Mouse (Mus musculus) c-Kit-positive CD71-positive TER-119-positive erythroid progenitor cells, embryonic 14.5 days (primary cell): ENCODE data around the gene Slc36a3.
"Not testable (repeated sequence)": the region's sequence is repeated elsewhere in the genome, so short reads cannot be mapped to it uniquely, and the experiment has no call there.

Experiments used
- DNase-seq: peaks from one replicate; pipeline ENCODE4 v3.0.0-alpha.2; 2013; ENCODE audit warnings: low spot score

Gene Slc36a3

DNA sequence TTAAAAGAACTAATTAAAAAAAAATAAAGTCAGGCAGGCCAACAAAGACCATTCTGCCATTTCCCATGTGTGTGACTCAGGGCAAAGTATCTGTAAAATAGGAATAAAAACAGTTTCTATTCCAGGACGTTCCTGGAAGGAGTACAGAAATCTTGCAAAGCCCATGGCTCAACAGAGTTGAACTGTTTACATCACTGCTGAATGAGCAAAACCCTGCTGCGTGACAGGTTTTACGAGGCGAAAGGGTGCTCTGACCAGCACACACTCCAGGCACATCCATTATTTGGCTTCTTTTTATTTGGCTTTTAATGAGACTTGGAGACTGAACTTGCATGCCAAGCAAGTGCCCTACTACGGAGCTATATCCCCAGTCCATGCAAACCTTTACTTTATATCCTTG lies 7.5 kb downstream of the Slc36a3 start:
- DNase-seq, result no peak

DNA sequence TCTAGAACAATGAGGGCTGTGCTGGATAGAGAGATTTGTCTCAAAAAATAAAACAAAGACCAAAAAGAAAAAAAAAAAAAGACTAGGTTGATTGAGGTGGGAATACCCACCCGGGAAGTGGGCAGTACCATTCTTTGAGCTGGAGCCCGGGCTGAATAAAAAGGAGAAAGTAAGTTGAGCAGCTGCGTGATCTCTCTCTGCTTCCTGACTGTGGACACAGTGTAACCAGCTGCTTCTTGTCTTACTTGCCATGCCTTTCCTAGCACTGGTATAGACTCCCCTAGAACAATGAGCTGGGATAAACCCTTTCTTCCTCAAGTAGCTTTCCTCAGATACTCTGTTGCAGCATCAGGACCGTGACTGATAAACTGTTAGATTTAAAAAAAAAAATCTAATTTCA lies 10.0 kb downstream of the Slc36a3 start:
- DNase-seq, result no peak

DNA sequence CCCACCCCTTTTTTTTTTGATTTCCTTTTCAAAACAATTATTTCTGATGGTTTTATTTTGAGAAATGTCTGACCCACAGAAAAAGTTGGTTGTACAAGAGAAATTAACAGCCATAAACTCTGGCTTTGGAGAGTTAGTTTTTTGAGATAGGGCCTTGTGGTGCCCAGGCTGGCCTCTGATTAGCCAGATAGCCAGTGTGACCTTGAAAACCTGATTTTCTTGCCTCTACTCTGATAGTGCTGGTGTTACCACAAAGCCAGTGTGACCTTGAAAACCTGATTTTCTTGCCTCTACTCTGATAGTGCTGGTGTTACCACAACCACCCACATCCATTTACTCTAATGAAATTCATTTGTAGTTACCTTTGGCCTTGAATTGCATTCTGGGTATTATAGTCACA lies 13.9 kb downstream of the Slc36a3 start:
- DNase-seq, result no peak

DNA sequence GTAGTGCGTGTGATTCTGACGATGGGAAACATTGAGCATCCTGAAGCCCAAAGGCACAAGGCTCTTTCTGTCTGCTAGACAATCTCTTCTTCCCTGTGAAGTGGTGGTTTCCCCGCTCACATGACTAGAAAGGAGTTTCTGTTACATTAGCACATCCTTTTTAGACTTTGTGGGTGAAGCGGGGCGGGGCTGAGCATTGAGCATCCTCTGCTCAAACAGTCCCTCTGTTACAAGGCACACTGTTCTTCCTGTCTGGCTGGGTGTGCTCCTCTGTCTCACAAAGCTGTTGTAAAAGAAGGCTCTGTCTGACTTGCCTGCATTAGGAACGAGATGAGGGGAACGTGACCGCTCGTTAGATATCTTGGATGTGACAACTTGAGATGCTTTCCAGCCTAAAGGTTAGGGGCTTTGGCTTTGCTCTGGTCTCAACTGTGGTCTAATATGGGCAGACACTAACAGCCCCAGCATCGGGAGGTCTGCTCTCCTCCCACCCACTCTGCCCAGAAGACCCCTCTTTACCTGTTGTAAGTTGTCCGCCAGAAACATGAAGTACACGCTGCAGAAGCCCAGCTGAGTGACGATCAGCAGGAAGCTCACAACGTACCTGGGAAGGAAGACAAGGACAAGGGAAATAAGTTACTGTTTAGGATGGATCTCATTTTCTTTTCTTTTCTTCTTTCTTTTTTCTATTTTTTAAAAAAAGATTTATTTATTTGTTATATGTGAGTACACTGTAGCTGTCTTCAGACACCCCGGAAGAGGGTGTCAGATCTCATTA lies 14.5 kb downstream of the Slc36a3 start:
- DNase-seq, result no peak

DNA sequence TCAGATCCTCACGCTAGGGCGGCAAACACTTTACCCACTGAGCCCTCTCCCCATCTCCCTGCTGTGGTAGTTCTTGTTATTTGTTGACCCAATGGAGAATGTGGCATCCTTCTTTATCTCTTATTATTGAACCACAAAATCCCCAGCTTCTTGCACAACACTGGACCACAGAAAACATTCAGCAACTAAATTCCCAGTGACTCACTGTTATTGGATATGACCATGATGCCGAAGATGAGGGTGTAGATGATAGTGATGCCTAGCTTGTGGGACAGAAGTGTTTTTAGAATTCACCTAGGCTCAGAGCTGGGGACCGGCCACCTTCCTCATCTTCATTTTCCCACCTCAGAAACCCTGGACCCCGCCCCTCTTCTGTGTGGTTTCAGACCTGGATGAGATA lies 16.6 kb downstream of the Slc36a3 start:
- no peak for DNase-seq

DNA sequence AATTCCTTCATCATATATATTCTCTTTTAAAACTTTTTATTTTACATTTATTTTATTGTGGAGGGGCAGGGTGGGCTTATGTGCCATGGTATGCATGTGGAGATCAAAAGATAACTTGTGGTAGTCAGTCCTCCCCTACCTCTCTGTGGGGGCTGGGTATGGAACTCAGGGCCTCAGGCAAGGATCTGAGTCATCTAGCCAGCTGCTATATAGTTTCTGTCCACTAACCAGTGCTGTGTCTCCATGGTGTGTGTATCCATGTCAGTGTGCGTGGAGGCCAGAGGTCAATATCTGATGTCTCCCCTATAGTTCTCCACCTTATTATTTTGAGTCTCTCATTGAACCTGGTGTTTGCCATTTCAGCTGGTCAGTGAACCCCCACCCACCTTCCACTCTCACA lies 17.1 kb downstream of the Slc36a3 start:
- no peak for DNase-seq

DNA sequence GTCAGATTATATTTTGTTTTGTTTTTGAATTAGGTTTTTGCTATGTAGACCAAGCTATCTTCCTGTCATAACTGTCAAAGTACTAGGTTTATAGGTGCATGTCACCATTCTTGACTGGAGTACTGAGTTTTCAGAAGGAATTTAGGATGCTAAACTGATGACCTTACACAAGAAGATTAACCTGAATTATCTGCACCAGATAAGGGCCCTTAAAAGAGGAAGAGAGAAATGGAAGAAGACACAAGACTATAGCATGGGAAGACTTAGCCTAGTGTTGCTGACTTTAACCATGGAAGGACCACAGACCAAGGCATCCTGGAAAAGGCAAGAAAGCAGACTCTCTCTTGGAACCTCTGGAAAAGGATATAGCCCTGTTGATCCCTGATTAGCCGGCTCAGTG lies 18.3 kb downstream of the Slc36a3 start:
- DNase-seq, result no peak

DNA sequence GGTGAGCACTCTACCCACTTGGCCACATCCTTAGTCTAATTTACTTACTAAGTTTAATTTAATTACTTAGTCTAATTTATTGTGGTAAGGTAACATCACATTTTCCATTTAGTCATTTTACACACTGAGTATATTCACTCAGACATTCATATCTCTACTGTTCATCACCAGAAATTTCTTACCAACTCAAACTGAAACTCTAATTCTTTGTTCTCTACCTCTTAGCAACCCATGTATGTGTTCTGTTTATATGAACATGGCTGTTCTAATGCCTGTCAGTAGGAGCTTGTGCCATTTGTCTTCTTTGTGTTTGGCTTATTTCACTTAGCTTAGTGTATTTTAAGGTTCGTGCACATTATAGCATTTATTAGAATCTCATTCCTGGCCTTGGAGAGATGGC lies 19.6 kb downstream of the Slc36a3 start:
- no peak for DNase-seq

DNA sequence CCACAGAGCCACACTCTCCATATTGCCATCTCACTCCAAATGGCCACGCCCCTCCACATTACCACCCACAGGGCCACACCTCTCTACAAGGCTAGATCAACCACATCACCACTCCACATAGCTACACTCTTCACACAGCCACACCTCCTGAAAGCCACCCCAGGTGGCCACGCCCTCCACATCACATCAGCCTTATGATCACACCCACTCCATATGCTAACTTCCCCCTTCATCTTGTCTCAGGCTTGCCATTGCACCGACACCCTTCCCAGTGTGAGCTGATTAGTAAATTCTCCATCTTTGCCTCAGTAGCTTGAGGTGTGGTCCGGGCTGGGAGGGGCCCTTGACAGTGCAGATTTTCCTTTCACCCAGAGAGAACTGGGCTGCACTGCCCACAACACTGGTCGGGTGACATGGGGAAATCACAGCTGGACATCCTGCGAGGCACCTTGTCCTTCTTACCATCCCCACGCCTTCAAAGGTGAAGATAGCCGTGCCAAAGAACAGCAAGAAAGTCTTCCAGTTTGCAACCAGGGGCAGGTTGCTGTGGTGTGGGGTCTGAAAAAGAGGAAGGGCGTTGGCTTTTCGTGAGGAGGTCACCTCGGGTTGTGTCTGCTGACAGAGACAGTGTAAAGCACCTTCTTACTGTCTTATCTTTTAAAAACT lies 20.3 kb downstream of the Slc36a3 start:
- peak; percentile 52 for DNase-seq

DNA sequence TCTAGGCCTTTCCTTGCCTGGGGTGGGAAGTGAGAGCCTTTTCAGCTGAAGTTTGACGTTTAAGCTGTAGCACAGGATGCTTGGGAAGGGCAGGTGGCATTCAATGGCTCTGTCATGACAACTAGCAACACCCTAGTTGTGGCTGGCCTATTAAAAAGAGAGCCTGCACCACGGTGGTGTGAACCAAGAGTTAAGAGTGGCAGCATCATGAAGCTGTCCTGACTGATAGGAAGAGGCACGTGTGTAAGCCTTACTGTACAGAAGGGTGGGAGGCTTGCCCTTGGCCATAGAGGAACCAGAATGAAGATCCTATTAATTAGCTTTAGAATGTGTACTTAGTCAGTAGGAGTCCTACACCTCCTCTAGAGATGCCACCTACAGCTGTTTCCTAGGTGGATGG lies 23.1 kb downstream of the Slc36a3 start:
- DNase-seq, result no peak

DNA sequence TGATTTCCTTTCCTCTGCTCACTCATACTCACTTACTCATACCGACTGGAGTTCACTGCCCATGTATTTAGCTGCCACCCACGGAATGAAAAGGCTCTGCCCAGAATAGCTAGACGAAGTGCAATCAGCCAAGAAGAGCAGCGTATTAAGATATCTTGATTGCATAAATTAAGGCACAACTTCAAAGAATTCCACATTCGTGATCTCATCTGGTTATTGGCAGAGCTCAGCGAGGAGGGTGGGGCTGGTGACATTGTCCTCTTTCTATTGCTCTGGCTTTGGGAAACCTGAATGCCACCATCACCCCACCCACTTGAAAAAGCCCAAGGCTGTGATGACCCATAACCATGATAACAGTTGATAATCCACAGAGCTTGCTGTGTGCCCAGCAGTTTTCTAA lies 23.6 kb downstream of the Slc36a3 start:
- no peak for DNase-seq

DNA sequence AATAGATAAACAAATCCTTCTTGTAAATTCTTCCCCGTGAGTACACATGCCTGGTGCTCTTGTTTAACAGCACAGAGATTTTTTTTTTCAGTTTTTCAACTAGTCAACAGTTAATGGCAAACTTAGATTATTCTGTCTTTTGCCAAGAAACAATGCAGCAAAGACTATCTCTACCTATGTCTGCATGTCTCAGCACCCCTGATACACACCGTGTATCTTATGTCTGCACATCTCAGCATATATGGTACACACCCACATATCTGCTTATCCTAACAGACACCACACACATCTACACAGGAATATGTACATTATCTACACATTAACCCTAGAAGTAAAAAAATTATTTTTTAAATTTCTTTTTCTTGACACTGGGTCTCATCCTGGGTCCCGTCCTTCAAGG lies 24.8 kb downstream of the Slc36a3 start:
- DNase-seq, result no peak

DNA sequence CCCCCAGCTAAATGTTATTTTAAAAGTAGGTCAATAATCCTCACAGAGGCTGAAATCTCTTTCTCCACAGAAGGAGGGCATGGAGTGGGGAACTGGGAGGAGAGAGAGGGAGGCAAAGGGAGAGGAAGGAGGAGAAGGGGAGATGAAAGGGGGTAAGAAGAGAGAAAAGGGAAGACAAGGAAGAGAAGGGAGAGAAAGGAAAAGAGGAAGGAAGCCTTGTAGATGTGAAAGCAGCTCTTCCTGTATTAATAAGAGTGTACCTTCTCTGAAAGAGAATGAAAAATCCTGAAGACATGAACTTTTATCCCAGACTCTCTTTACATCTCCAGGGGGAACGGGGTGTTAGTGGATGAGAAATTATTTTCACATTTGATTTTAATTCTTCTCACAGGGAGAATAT lies 30.1 kb downstream of the Slc36a3 start:
- DNase-seq, result no peak

DNA sequence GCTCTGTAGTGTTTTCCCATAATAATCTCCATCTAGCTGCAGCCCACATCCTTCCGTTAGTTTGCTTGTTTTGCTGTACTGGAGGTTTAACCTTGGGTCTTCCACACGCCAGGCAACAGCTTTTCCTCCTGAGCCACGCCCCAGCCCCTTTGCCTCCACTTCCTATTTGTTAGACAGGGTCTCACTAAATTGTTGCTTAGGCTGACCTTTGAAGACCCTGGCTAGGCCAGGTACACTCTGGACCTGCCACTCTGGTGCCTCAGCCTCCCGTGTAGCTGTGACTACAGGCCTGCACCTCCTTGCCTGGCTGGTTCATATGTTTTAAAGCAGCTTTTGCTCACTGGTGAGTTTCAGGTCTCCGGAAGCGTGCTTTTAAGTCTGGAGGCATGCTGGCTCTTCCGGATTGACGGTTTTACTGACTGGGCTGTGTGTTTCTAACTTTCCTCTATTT lies 30.7 kb downstream of the Slc36a3 start:
- no peak for DNase-seq

DNA sequence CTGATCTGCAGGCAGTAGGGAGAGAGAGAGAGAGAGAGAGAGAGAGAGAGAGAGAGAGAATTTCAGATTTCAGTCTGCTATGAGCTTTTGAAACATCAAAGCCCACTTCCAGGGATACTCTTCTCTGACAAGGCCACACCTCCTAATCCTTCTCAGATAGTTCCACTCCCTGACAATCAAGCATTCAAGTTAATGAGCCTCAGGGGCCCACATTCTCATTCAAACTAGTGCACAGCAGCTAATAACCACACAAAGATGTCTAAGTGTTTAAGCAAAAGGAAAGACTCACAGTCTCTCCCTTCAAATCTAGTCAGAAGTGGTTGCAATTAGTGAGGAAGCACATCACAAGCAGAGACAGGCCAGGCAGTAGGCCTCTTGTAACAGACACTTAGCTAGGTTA lies 31.2 kb downstream of the Slc36a3 start:
- DNase-seq, result no peak

DNA sequence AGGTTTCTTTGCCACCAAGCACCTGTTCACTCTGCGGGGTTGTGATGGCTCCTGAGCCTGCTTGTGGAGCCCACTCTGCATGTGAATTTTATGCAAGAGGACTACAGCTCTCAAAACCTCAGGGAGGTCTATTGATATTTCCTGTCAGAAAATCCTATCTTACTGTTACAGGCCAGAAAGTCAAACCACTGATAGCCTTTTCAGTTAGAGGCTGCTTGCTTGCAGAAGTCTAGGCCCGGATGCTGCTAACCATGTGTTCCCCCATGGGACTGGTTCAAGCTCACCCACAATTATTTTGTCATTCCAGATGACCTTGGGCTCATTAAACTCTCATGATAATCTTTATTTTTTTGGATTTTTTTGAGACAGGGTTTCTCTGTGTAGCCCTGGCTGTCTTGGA lies 34.5 kb downstream of the Slc36a3 start:
- DNase-seq, result no peak

DNA sequence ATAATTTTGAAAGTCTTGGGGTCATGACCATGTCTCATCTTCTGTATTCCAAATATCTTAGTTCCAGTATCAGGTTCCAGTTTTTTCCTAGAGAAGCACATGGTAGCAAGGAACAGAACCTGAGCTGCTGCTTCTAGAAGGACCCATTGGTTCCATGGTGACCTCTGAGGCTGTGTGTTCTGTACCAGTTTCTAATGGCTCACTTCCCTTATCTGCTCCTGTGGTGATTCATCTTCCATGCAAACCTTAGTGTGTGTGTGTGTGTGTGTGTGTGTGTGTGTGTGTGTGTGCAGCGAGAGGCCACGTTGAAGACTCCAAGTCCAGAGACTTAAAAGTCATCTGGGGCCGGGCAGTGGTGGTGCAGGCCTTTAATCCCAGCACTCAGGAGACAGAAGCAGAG lies 35.5 kb downstream of the Slc36a3 start:
- no peak for DNase-seq

DNA sequence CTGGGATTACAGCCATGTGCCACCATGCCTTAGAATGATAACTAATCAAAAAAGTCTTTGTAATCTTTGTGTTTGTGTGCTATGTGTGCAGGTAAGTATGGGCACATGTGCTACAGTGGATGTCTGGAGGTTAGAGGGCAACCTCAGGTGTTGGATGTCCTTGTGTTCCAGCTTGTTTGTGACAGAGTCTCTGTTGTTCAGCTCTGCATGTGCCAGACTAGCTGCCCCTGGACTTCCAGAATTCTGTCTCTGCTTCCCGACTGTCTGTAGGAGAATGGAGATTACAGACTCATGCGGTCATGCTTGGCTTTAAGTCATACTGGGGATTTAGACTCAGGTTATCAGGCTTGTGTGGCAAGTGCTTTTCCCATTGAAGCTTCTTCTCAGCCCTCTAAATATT lies 37.2 kb downstream of the Slc36a3 start:
- no peak for DNase-seq

DNA sequence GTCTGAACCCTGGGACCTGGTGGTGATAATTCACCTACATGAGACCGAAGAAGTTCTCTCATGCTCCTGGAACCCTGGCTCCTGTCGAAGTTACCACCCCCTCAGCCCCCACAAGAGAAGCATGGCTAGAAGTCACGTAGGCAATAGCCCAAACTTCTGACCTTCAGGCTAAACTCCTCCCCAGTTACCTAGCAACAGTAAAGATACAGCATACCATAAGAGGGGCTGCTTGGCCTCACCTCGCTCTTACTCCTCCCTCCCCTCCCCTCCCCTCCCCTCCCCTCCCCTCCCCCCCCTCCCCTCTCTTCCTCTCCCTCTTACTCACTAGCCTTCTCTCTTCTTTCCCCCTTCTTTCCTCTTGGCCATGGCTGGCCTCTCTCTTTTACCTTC lies 37.7 kb downstream of the Slc36a3 start:
- DNase-seq, result not testable (repeated sequence)

DNA sequence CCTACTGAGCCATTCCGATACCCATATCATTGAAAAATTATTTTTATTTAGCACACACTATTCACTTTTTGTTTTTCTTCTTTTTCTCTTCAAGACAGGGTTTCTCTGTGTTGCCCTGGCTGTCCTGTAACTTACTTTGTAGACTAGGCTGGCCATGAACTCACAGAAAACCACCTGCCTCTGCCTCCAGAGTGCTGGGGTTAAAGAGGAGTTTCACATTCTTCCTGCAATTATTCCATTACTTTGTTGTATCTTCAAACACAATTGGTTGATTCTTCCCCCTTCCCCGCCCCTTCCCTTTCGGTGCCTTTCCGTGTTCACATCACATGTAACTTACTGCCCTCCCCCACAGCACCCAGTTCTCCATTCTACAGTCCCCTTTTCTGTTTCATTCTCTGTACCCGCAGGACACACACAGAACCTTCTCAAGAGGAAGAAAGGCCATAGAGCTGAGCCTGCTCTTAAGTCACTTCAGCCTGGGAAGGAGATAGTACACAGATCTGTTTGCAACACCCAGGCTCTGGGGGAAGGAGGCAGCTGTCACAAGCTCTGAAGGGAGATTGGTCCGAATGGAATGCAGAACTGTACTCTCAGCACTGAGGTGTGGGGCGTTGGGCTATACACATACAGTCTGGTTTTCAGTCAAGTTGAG lies 38.2 kb downstream of the Slc36a3 start:
- DNase-seq, result no peak

DNA sequence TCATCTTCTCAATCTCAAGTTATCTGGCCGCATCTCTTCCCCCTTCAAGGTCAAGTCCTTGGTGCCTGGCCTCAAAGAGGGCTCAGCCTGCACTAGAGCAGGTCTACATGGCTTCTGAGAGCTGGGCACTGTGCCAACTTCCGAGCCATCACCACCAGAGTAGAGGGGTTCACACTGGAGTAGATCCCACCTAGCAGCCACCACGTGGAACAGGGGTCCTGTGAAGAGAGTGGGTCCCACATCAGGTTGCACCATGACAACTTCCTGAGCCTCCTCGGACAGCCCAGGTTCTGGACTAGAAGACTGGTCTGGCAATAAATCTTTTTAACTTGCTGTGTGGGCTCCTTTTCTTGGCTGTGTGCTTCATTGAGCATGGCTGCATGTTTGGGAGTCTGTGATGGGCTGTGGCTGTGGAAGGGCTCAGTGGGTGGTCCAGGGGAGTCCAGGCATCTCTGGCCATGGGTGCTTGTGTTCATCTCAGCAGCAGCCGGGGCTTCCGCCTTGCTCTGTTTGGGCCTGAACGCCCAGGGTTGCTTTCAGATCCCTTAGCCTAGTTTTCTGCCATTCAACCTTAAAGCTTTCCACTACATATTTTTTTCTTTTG lies 40.8 kb downstream of the Slc36a3 start:
- DNase-seq, result no peak

DNA sequence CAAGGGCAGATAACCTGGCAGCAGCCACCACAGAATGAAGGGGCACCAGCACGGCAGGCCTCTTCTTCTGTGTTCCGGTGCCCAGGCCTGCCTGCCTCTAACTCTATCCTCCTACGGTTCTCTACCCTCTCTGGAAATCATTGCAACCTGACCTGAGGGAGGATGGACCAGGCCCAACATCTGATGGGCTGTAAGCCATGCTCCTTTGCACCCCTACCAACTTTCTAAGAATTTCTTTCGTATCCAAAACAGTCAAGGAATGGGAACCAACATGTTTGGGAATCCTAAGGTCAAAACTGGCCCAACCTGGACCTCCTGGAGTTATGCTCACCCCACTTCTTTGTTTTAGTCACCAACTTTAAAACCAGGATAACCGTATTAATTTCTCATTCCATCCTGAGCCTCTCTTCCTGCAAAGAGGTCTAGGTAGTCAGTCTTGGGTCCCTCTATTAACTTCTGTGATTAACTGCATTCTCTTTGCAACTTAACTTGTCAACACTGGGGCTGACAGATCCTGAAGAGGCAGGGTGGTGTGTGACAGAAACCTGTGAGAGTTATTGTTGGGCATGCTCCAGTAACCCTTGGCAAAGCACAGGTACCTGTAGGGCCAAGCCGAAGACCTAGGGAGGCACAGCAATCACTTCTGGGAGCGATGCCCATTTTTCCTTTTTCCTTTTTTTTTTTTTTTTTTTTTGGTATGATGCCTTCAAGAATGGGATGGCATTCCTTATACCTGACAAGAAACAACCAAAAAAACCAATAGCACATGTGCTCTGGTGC lies 41.8 kb downstream of the Slc36a3 start:
- DNase-seq, result no peak
